Mouse (Mus musculus) heart, embryonic 14.5 days (tissue): ENCODE results near the gene Paqr6. TPM values are rescaled to one million over a fixed set of nuclear protein-coding genes. Genes with fewer than 3 reads are reported as not detected.

Experiments
- ATAC-seq: fragments of 200-750 bp; cut with Nextera tagmentation; 2 replicates; pipeline ENCODE4 v1.8.0; 2017; ENCODE audit warnings: low read depth, moderate TSS enrichment; ENCODE audit not compliant: insufficient number of reproducible peaks, insufficient read depth, low FRiP score
- H3K27ac ChIP-seq, 2 experiments: fragments of 200-500 bp in 1 of 2; fragments of 300-500 bp in 1 of 2; sonication (generic) in 1 of 2; replicated peaks in 1 of 2; 2 replicates each; pipeline ENCODE4 v1.5.1; 2012 to 2014; ENCODE audit warnings: low read depth in 2 of 2, low read length in 2 of 2, control low read depth in 1 of 2, mild to moderate bottlenecking in 1 of 2, mixed read lengths in 1 of 2; ENCODE audit not compliant: control insufficient read depth in 1 of 2, insufficient read depth in 1 of 2
- H3K27me3 ChIP-seq: fragments of 300-500 bp; sonication (generic); 2 replicates; pipeline ENCODE4 v1.6.1; 2014; ENCODE audit warnings: mild to moderate bottlenecking, low read length, control low read depth; ENCODE audit not compliant: control insufficient read depth, insufficient read depth
- H3K36me3 ChIP-seq: fragments of 300-500 bp; sonication (generic); 2 replicates; pipeline ENCODE4 v1.6.1; 2014; ENCODE audit warnings: mild to moderate bottlenecking, control low read depth, low read length, mixed read lengths; ENCODE audit not compliant: control insufficient read depth, insufficient read depth
- H3K4me1 ChIP-seq, 2 experiments: fragments of 200-500 bp in 1 of 2; fragments of 300-500 bp in 1 of 2; sonication (generic) in 1 of 2; 2 replicates each; pipeline ENCODE4 v1.6.1; 2012 to 2014; ENCODE audit warnings: low read length in 2 of 2, control low read depth in 1 of 2, mixed read lengths in 1 of 2; ENCODE audit not compliant: control insufficient read depth in 2 of 2, insufficient read depth in 2 of 2
- H3K4me2 ChIP-seq: fragments of 300-500 bp; sonication (generic); 2 replicates; pipeline ENCODE4 v1.6.1; 2014; ENCODE audit warnings: mild to moderate bottlenecking, low read length
- H3K4me3 ChIP-seq, 2 experiments: fragments of 200-500 bp in 1 of 2; fragments of 300-500 bp in 1 of 2; sonication (generic) in 1 of 2; 2 replicates each; pipeline ENCODE4 v1.5.1; 2012 to 2014; ENCODE audit warnings: low read length in 2 of 2, mild to moderate bottlenecking in 2 of 2, control low read depth in 1 of 2, low read depth in 1 of 2, moderate library complexity in 1 of 2; ENCODE audit not compliant: control insufficient read depth in 1 of 2, insufficient read depth in 1 of 2
- H3K9ac ChIP-seq: fragments of 300-500 bp; sonication (generic); 2 replicates; pipeline ENCODE4 v1.6.1; 2014; ENCODE audit warnings: mild to moderate bottlenecking, low read length
- H3K9me3 ChIP-seq: fragments of 300-500 bp; sonication (generic); 2 replicates; pipeline ENCODE4 v1.6.1; 2016; ENCODE audit warnings: low read length, control low read depth; ENCODE audit not compliant: control insufficient read depth
- WGBS: fragments of 180-500 bp; shearing (Covaris S2); extraction: QIAGEN DNeasy Blood & Tissue Kit; methylation state at CpG from one replicate; pipeline ENCODE4 v1.1.7; 2014; 5-methylcytosine and 5-hydroxymethylcytosine counted together
- polyA plus RNA-seq: library from polyadenylated mRNA; unstranded; fragments of >200 nt; fragmentation: Nextera tagmentation; extraction: Ambion mirVana; gene quantifications from 2 replicates; pipeline ENCODE4 v1.2.1, GENCODE M21; 2014

The Paqr6 gene
- polyA plus RNA-seq, 1 experiment from 2014 or later, result 3.3 TPM

GRCm38 (mm10) chr3:88336058-88337013 is 28.0 kb upstream of the Paqr6 start, which contains the start of the genes Tmem79 and Smg5:
TSS of gene Tmem79 (minus strand) at chr3:88336148.
TSS of gene Smg5 (plus strand) at chr3:88336260.
- H3K4me2 ChIP-seq, result peak within 1 kb of the TSS; percentile 87
- peak; percentile 88 for ATAC-seq
- peak within 1 kb of the TSS; percentile 82 to 93 for H3K4me3 ChIP-seq
- no peaks in the 10 kb centered on the region for H3K27me3 ChIP-seq
- H3K9ac ChIP-seq, result peak within 1 kb of the TSS; percentile 93
- H3K27ac ChIP-seq, result peak within 1 kb of the TSS; percentile 96 to 97
- peaks cover 11 to 26% of the 10 kb centered on the region in 2 experiments for H3K4me1 ChIP-seq
- WGBS, result under 1% methylated on average over 57 of the region's 66 CpGs
- no peaks in the 10 kb centered on the region for H3K9me3 ChIP-seq
- peaks cover 8% of the 10 kb centered on the region for H3K36me3 ChIP-seq

DNA sequence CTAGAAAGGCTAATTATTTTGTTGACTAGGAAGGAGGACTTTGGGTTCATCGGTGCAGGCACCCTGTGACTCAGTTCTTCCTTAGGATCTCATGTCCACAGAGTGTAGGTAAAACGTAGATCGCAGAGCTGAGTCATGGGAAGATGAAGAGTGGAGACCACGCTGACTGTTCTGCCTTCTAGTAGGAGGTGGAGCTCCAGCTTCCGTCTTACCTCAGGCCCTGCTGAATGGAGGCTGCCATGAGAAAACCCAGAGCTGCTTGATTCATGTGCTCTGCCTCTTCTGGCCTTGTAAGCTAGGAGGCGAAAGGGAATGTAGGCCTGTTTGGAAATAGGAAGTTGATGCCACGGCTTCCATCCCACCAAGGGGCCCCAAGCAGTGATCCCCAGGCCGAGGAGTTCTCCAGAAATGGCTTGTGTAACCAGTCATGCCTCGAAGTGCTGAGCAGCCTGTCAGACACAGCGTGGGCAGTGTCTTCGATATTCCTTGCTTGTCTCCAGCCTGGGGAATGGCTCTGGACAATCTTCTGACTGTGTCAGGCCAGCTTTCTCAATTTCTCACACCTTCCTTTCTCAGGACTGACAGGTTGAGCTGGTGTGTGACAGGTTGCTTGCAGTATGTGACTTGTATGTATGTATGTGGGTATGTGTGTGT is 26.9 kb upstream of the Paqr6 start:
- Histone ChIP-seq H3K27me3 (no peaks in the 10 kb centered on the region), H3K27ac (peak overlapping the region; percentile 64 to 96), H3K4me1 (peaks cover 11 to 26% of the 10 kb centered on the region in 2 experiments), H3K36me3 (peaks cover 19% of the 10 kb centered on the region), H3K4me3 (peak overlapping the region; percentile 4 to 82; a peak in 3 of 4 replicates), H3K9ac (peak overlapping the region; percentile 49), H3K4me2 (peak overlapping the region; percentile 62), H3K9me3 (no peaks in the 10 kb centered on the region)
- WGBS, result 52% methylated on average over 11 of the region's 11 CpGs
- ATAC-seq, result no peak

GRCm38 (mm10) chr3:88338316-88338715 is 26.1 kb upstream of the Paqr6 start:
- Histone ChIP-seq H3K27me3 (no peaks in the 10 kb centered on the region), H3K9ac (no peak overlapping the region), H3K4me1 (peaks cover 11 to 26% of the 10 kb centered on the region in 2 experiments), H3K9me3 (no peaks in the 10 kb centered on the region), H3K4me2 (no peak overlapping the region), H3K36me3 (peaks cover 27% of the 10 kb centered on the region), H3K4me3 (no peak overlapping the region), H3K27ac (no peak overlapping the region)
- ATAC-seq, result no peak
- WGBS, result 76% methylated on average over 7 of the region's 7 CpGs

- H3K27me3 ChIP-seq, result no peaks in the 10 kb centered on the region
- H3K36me3 ChIP-seq, result peaks cover 34% of the 10 kb centered on the region
- peaks cover 11 to 26% of the 10 kb centered on the region in 2 experiments for H3K4me1 ChIP-seq
- no peak for ATAC-seq
- 63% methylated on average over 3 of the region's 3 CpGs for WGBS
- no peak overlapping the region for H3K27ac ChIP-seq
- no peak overlapping the region for H3K4me3 ChIP-seq
- 0 out of 2 replicates have a peak overlapping the region, but pooled peaks have one; percentile 42 for H3K9ac ChIP-seq
- H3K4me2 ChIP-seq, result peak overlapping the region; percentile 4; the same call in 1 of the 2 replicates
- H3K9me3 ChIP-seq, result no peaks in the 10 kb centered on the region
Measured at GRCm38 (mm10) chr3:88339006-88339405, 25.4 kb upstream of the Paqr6 start.

GRCm38 (mm10) chr3:88350732-88351131 is 13.7 kb upstream of the Paqr6 start:
- Histone ChIP-seq H3K9me3 (no peaks in the 10 kb centered on the region), H3K4me1 (no peaks in the 10 kb centered on the region), H3K27ac (no peak overlapping the region), H3K4me3 (no peak overlapping the region), H3K27me3 (no peaks in the 10 kb centered on the region), H3K4me2 (no peak overlapping the region), H3K9ac (no peak overlapping the region), H3K36me3 (peaks cover 100% of the 10 kb centered on the region)
- ATAC-seq, result no peak
- 62% methylated on average over 13 of the region's 13 CpGs for WGBS

GRCm38 (mm10) chr3:88352907-88353306 is 11.5 kb upstream of the Paqr6 start:
- Histone ChIP-seq H3K36me3 (peaks cover 100% of the 10 kb centered on the region), H3K27ac (no peak overlapping the region), H3K4me1 (no peaks in the 10 kb centered on the region), H3K27me3 (no peaks in the 10 kb centered on the region), H3K9me3 (no peaks in the 10 kb centered on the region), H3K4me2 (no peak overlapping the region), H3K4me3 (no peak overlapping the region), H3K9ac (no peak overlapping the region)
- 91% methylated on average over 9 of the region's 9 CpGs for WGBS
- no peak for ATAC-seq

DNA sequence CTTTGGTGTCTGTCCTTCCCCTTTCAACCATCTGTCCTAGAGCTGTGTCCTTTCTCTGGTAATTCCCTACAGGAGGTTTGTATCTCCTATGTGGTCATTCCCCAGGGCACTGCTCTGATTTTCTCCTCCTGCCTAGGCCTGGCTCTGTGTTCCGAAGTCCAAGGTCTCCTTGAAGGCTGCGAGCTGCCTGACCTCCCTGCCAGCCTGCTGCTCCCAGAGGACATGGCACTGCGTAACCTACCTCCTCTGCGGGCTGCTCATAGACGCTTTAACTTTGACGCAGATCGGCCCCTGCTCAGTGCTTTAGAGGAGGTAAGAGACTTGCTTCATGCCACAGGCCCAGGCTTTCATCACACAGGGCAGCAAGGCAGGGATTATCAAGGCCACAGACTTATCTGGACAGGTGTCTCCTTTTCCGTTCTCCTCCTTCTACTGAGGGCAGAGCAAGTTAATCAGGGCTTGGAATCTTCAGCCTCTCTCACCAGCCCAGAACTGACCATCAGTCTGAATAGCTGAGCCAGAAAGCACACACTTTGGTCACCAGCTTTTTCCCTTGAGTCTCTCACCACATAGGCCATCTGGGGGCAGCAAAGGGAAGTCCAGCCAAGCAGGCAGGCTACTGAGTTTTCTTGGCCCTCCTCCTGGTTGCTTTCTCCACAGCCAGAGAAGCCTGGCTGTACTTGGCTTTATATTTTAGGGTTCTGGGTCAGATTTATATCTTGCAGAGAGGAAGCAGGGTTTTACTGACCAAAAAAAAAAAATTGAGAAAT is 9.8 kb upstream of the Paqr6 start:
- Histone ChIP-seq H3K4me2 (no peak overlapping the region), H3K9me3 (no peaks in the 10 kb centered on the region), H3K36me3 (peaks cover 100% of the 10 kb centered on the region), H3K27ac (no peak overlapping the region), H3K9ac (no peak overlapping the region), H3K27me3 (no peaks in the 10 kb centered on the region), H3K4me1 (peaks cover 2 to 5% of the 10 kb centered on the region in 2 experiments; a peak in 1 of 4 replicates), H3K4me3 (no peak overlapping the region)
- no peak for ATAC-seq
- WGBS, result 89% methylated on average over 8 of the region's 8 CpGs
